Mouse (Mus musculus): ENCODE measurements around the gene Atf5. TPM values are rescaled to one million over a fixed set of nuclear protein-coding genes. Genes with fewer than 3 reads are reported as not detected.
A peak's percentile ranks its signal among the peaks of the same experiment; 100 is the strongest.

Atf5 gene
- polyA plus RNA-seq, 1 experiment from 2014 or later: 3.6 TPM

- no peak for ATAC-seq (ENCODE audit: low FRiP score)
- 68% methylated on average over 9 of the region's 9 CpGs for WGBS
- H3K4me1 ChIP-seq: peaks cover 85% of the 10 kb centered on the region
- peak overlapping the region; percentile 81 for H3K4me3 ChIP-seq (replicated peaks)
- peak overlapping the region; percentile 91 for H3K4me2 ChIP-seq
- H3K9me3 ChIP-seq (replicated peaks): no peaks in the 10 kb centered on the region
- peaks cover 11% of the 10 kb centered on the region for H3K36me3 ChIP-seq
- H3K27me3 ChIP-seq (replicated peaks): no peaks in the 10 kb centered on the region
- H3K9ac ChIP-seq (replicated peaks): 0 out of 2 replicates have a peak overlapping the region, but pooled peaks have one; percentile 93
- H3K27ac ChIP-seq (replicated peaks): peak overlapping the region; percentile 95
Measured at GRCm38 (mm10) chr7:44856265-44856916, 39.9 kb upstream of the Atf5 start.

DNA sequence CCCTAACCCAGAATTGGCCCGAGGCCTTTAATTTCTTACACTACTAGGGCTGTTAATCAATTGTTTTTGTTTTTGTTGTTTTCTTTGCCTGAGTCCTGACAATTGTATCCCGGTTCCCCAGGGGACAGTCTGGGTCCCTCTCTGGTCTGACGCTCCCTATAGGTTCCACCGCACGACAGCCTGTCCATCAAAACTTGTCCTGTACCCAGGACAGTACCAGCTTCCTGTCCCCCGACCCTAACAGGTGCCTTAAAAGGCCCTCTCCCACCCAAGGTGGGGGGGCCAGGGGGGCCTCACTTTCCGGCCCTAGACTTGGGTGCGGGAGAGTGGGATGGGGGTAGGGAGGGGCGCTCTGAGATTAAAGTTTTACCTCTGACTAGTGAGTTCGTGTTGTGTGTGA is 38.6 kb upstream of the Atf5 start:
- no peaks in the 10 kb centered on the region for H3K27me3 ChIP-seq (replicated peaks)
- peak overlapping the region; percentile 91 for H3K27ac ChIP-seq (replicated peaks)
- peaks cover 84% of the 10 kb centered on the region for H3K4me1 ChIP-seq
- H3K9ac ChIP-seq (replicated peaks): peak overlapping the region; percentile 58
- 32% methylated on average over 10 of the region's 10 CpGs for WGBS
- peak overlapping the region; percentile 70 for H3K4me2 ChIP-seq
- H3K9me3 ChIP-seq (replicated peaks): no peaks in the 10 kb centered on the region
- peaks cover 10% of the 10 kb centered on the region; the same call in 1 of the 2 replicates for H3K36me3 ChIP-seq
- H3K4me3 ChIP-seq (replicated peaks): peak overlapping the region; percentile 45
- no peak for ATAC-seq (ENCODE audit: low FRiP score)

DNA sequence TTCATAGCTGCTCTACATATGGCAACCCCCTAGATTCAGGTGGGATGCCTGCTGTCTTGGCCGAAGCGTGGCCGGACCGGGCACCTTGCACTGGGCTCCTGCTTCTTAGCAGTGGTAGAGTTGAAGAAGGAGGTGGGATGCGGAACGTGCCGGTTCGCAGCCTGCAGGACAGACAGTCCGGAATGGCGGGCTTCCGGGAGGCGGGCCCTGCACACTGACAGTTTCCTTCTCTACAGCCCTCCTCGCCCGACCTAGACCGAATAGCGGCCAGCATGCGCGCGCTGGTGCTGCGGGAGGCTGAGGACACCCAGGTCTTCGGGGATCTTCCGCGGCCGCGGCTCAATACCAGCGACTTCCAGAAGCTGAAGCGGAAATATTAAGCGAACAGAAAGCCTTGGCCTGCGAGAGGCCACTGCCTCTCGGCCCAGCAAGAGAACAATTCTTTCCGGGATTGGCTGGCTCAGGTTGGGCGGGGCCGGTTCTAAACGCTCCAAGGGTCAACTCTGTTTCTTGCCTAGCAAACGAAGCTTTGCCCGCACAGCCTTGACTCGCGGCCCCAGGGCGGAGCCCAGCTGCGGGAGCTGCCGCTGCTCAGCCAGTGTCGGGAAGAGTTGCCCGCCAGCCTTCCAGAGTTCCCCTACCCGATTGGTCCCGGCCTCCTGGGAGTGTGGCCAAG is 38.0 kb upstream of the Atf5 start:
- Histone ChIP-seq H3K36me3 (peaks cover 10% of the 10 kb centered on the region; the same call in 1 of the 2 replicates), H3K4me3 (replicated peaks) (peak overlapping the region; percentile 45), H3K4me2 (peak overlapping the region; percentile 70), H3K4me1 (peaks cover 79% of the 10 kb centered on the region), H3K27me3 (replicated peaks) (no peaks in the 10 kb centered on the region), H3K9ac (replicated peaks) (peak overlapping the region; percentile 58), H3K27ac (replicated peaks) (peak overlapping the region; percentile 91), H3K9me3 (replicated peaks) (no peaks in the 10 kb centered on the region)
- ATAC-seq (ENCODE audit: low FRiP score): no peak
- WGBS: 2% methylated on average over 45 of the region's 45 CpGs

DNA sequence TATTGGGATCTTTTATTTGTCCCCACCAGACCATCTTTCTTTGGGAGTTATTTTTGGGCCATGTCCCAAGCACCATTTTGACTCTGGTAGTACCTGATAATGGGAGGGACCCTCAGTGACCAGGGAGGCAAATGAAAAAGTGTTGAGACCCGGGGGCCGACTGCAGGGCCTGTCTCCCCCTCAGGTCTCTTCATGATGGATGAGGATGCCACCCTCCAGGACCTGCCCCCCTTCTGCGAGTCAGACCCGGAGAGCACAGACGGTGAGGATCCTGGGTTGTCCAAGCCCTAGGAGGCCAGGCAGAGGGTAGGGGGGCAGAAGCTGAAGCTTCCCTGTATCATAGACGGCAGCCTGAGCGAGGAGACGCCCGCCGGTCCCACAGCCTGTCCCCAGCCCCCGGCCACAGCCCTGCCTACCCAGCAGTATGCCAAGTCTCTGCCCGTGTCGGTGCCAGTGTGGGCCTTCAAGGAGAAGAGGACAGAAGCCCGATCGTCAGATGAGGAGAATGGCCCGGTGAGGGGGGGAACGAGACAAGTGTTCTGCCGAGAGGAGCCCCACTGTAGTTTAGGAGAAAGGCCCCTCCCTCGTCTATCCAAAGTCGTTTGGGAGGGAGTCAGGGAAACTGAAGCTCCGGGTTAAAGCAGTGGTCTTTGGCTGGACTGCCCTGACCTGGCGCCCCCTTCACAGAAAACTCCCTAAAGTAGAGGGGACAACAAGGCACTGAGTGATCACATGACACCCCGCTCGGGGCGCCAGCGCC is 37.3 kb upstream of the Atf5 start:
- peaks cover 74% of the 10 kb centered on the region for H3K4me1 ChIP-seq
- peak overlapping the region; percentile 58 for H3K9ac ChIP-seq (replicated peaks)
- peak overlapping the region; percentile 91 for H3K27ac ChIP-seq (replicated peaks)
- ATAC-seq (ENCODE audit: low FRiP score): no peak
- peak overlapping the region; percentile 45 for H3K4me3 ChIP-seq (replicated peaks)
- peaks cover 10% of the 10 kb centered on the region; the same call in 1 of the 2 replicates for H3K36me3 ChIP-seq
- H3K27me3 ChIP-seq (replicated peaks): no peaks in the 10 kb centered on the region
- peak overlapping the region; percentile 70 for H3K4me2 ChIP-seq
- H3K9me3 ChIP-seq (replicated peaks): no peaks in the 10 kb centered on the region
- 31% methylated on average over 26 of the region's 26 CpGs for WGBS

- no peak for ATAC-seq (ENCODE audit: low FRiP score)
- 92% methylated on average over 2 of the region's 2 CpGs for WGBS
- 0 out of 2 replicates have a peak overlapping the region, but pooled peaks have one; percentile 70 for H3K4me2 ChIP-seq
- no peak overlapping the region for H3K27ac ChIP-seq (replicated peaks)
- no peaks in the 10 kb centered on the region for H3K27me3 ChIP-seq (replicated peaks)
- peaks cover 68% of the 10 kb centered on the region for H3K4me1 ChIP-seq
- H3K4me3 ChIP-seq (replicated peaks): no peak overlapping the region
- H3K9ac ChIP-seq (replicated peaks): no peak overlapping the region
- peaks cover 10% of the 10 kb centered on the region; the same call in 1 of the 2 replicates for H3K36me3 ChIP-seq
- no peaks in the 10 kb centered on the region for H3K9me3 ChIP-seq (replicated peaks)
Measured at GRCm38 (mm10) chr7:44853065-44853464, 36.6 kb upstream of the Atf5 start.

DNA sequence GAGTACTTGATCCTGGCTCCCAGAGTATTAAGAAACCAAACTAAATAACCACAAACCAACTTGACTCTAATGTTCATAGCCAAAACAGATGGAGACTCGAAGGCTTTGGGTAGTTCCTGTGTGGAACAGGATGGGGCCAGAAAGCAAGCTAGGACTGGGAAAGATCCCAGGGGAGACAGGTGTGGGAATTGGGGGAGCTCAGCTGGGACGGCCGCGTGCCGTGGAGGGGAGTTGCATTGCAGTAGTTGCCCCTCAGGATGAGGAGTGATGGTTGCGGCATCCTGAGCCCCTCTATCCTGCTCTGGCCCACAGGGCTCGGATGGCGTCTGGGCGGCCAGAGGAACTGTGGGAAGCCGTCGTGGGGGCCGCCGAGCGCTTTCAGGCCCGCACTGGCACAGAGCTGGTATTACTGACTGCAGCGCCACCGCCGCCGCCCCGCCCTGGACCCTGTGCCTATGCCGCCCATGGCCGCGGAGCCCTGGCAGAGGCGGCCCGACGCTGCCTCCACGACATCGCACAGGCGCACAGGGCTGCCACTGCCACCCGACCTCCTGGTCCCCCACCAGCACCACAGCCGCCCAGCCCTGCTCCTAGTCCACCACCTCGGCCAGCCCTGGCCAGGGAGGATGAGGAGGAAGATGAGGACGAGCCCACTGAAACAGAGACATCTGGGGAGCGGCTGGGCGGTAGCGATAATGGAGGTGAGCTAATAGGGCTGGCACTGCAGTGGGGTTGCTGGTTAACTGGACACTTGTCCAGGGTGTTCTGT is 36.0 kb upstream of the Atf5 start:
- Histone ChIP-seq H3K27me3 (replicated peaks) (no peaks in the 10 kb centered on the region), H3K36me3 (peaks cover 10% of the 10 kb centered on the region; the same call in 1 of the 2 replicates), H3K4me2 (no peak overlapping the region), H3K4me3 (replicated peaks) (no peak overlapping the region; the same call in 1 of the 2 replicates), H3K9ac (replicated peaks) (no peak overlapping the region), H3K4me1 (peaks cover 69% of the 10 kb centered on the region), H3K27ac (replicated peaks) (no peak overlapping the region), H3K9me3 (replicated peaks) (no peaks in the 10 kb centered on the region)
- 93% methylated on average over 36 of the region's 36 CpGs for WGBS
- no peak for ATAC-seq (ENCODE audit: low FRiP score)

DNA sequence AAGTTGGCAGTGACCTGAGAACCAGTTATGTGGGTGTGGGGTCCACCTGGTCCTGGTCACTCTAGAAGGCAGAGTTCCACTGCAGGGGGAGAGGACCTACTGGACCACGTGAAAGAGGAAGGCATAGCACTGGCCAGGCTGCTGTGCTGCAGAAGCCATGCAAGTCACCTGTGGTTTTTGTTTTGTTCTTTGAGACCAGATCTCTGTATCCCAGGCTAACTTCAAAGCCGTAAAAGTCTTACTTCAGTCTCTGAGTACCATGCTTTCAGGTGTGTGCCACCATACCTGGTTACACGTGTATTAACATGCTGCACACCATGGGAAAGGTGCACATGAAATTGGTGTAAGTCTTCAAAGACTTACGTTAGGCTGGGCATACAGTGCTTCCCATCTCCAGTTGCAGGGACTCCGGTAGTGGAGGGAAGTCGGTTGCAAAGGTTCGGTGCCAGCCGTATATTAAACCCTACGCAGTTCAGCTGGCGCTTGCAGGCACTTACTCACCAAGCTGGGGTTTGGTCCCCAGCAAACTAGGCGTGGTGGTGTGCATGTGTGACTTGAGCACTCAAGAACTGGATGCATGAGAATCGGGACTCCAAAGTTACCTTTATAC is 35.3 kb upstream of the Atf5 start:
- Histone ChIP-seq H3K9me3 (replicated peaks) (no peaks in the 10 kb centered on the region), H3K27ac (replicated peaks) (no peak overlapping the region), H3K4me3 (replicated peaks) (no peak overlapping the region), H3K4me2 (0 out of 2 replicates have a peak overlapping the region, but pooled peaks have one; percentile 75), H3K9ac (replicated peaks) (no peak overlapping the region; the same call in 1 of the 2 replicates), H3K4me1 (peaks cover 73% of the 10 kb centered on the region), H3K36me3 (peaks cover 12% of the 10 kb centered on the region), H3K27me3 (replicated peaks) (no peaks in the 10 kb centered on the region)
- 93% methylated on average over 12 of the region's 12 CpGs for WGBS
- ATAC-seq (ENCODE audit: low FRiP score): no peak

GRCm38 (mm10) chr7:44850789-44851624 is 34.5 kb upstream of the Atf5 start:
- H3K9ac ChIP-seq (replicated peaks): peak overlapping the region; percentile 80
- H3K27ac ChIP-seq (replicated peaks): peak overlapping the region; percentile 100
- H3K4me1 ChIP-seq: peaks cover 70% of the 10 kb centered on the region
- no peaks in the 10 kb centered on the region for H3K27me3 ChIP-seq (replicated peaks)
- no peak for ATAC-seq (ENCODE audit: low FRiP score)
- H3K36me3 ChIP-seq: peaks cover 19% of the 10 kb centered on the region
- peak overlapping the region; percentile 82 for H3K4me3 ChIP-seq (replicated peaks)
- 84% methylated on average over 8 of the region's 8 CpGs for WGBS
- no peaks in the 10 kb centered on the region for H3K9me3 ChIP-seq (replicated peaks)
- peak overlapping the region; percentile 75 for H3K4me2 ChIP-seq

DNA sequence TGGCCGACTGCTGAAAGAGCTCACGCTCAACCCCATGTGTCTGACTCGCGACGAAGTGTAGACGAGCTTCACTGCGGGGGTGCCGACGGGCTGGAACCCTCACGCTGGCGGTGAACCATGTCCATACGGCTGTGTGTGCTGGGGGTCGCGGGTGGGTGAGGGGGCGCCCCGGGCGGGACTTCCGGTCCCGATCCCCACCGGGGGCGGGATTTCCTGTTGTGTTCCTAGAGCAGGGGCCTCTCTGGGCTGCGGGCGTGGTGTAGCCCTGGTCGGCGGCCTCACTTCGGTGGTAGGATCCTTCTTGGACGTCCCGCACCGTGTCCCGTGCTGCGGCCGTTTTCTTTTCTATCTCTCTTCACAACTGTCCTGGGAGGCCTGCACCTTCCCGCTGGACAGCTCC is 33.7 kb upstream of the Atf5 start:
- ATAC-seq (ENCODE audit: low FRiP score): peak; percentile 53
- Histone ChIP-seq H3K9me3 (replicated peaks) (no peaks in the 10 kb centered on the region), H3K36me3 (peaks cover 28% of the 10 kb centered on the region), H3K4me3 (replicated peaks) (peak overlapping the region; percentile 82), H3K4me1 (peaks cover 64% of the 10 kb centered on the region), H3K4me2 (peak overlapping the region; percentile 75), H3K27ac (replicated peaks) (peak overlapping the region; percentile 100), H3K9ac (replicated peaks) (peak overlapping the region; percentile 80), H3K27me3 (replicated peaks) (no peaks in the 10 kb centered on the region)
- under 1% methylated on average over 33 of the region's 33 CpGs for WGBS

DNA sequence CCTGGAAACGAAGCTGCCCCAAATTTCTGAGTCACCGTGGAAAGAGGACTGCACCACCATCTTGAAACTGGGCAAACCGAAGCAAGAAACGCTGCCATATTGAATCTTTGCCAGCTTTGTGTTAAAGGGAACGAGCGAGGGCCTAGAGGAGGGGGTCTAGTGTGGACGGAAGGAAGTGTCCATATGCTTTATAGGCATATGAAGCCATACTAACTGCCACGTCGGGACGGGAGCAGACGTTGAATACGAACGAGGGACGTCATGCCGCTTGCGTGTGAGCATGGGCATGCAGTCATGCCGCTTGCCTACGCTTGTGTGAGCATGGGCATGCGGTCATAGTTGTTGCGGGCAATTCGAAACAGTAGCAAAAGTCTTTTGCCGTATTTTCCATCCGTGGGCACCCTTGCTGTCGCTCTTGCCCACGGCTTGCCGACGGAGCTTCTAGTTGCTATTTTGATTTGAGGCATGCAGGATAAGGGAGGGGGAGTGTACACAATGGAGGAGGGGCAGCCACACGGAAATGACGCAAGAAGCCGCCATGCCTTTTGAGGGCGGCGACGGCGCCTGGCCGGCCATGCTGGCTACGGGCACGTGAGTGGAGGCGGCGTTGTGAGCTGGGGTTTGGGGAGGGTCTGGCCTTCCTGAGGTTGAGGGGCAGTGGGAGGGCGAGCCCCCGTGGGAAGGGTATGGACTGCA is 33.1 kb upstream of the Atf5 start:
- Histone ChIP-seq H3K9me3 (replicated peaks) (no peaks in the 10 kb centered on the region), H3K27ac (replicated peaks) (peak overlapping the region; percentile 100), H3K27me3 (replicated peaks) (no peaks in the 10 kb centered on the region), H3K9ac (replicated peaks) (peak overlapping the region; percentile 80), H3K4me1 (peaks cover 58% of the 10 kb centered on the region), H3K4me3 (replicated peaks) (peak overlapping the region; percentile 82), H3K36me3 (peaks cover 34% of the 10 kb centered on the region), H3K4me2 (peak overlapping the region; percentile 75)
- WGBS: 1% methylated on average over 41 of the region's 41 CpGs
- ATAC-seq (ENCODE audit: low FRiP score): peak; percentile 80
